Mouse (Mus musculus): ENCODE data around the gene Six3. TPM values are rescaled to one million over a fixed set of nuclear protein-coding genes. Genes with fewer than 3 reads are reported as not detected.

Six3 gene
- polyA plus RNA-seq, 1 experiment from 2014 or later = not detected

- ATAC-seq (ENCODE audit: insufficient read depth, low FRiP score, low read depth) = no peak
- no peaks in the 10 kb centered on the region for H3K4me1 ChIP-seq
- no peak overlapping the region for H3K27ac ChIP-seq
- H3K36me3 ChIP-seq = no peaks in the 10 kb centered on the region
- 58% methylated on average over 9 of the region's 9 CpGs for WGBS
- no peak overlapping the region for H3K4me2 ChIP-seq
- no peak overlapping the region for H3K9ac ChIP-seq
- no peaks in the 10 kb centered on the region for H3K9me3 ChIP-seq
- H3K27me3 ChIP-seq (replicated peaks) = peaks cover 30% of the 10 kb centered on the region
- H3K4me3 ChIP-seq (replicated peaks) = no peak overlapping the region
Measured at GRCm38 (mm10) chr17:85599520-85599919, 13.9 kb upstream of the Six3 start.

DNA sequence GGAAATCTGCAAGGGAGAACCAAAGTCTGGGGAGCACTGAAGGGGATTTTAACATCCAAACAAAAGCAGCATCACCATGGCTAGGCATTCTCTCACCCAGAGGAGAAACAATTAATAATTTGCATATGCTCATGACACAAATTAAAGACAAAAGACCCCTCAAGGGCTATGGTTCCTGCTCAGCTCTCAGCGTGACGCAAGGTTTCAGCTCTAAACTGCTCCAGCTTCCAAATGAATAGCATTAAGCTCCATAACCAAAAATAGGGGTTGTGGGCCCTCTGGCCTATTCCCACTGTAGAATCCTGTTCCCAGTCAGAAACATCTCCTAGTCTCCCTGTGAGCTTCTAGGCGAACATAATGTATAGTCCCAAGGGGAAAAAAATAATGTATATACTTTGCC is 6.9 kb upstream of the Six3 start:
- Histone ChIP-seq H3K36me3 (no peaks in the 10 kb centered on the region), H3K4me1 (0 out of 2 replicates have a peak, but pooled peaks cover 3% of the 10 kb centered on the region), H3K27ac (no peak overlapping the region), H3K4me2 (no peak overlapping the region), H3K4me3 (replicated peaks) (no peak overlapping the region), H3K9ac (no peak overlapping the region), H3K9me3 (no peaks in the 10 kb centered on the region), H3K27me3 (replicated peaks) (peaks cover 78% of the 10 kb centered on the region)
- WGBS = 9% methylated on average over 3 of the region's 3 CpGs
- no peak for ATAC-seq (ENCODE audit: insufficient read depth, low FRiP score, low read depth)

DNA sequence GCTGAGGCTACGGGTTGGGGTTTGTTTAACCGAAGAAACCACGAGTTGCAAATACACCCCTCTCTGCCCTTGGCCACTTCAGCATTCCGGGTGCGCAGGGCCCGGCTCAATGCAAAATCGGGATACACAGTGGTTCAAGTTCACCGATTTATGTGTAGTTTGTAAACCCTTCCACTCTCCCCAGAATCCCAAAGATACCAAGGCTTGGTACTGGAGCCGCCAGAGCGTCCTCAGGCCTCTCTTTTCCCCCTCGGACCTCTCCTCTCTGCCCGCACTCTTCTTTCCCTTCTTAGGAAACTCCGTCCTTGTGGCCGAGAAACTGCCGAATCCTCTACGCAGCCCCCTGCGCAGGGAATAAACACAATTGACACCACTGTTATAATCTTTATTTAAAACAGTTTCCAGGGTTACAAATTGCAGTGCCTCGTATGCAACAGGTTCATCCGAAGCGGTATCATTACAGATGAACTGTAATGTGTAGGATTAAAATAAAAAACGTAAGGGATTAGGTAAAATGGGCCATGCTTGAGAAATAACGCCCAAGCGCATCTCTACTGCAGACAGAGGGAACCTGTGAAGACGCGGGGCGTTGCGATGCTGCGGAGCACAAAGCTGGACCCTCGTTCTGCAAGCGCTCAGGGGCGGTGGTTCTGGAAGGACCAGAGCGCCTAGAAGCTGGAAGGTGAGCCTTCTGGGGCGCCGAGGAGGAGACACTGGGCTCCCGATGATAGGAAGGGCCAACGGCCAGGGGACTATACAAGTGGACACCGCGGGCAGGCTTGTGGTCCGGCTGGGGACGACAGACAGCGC is 5.6 kb upstream of the Six3 start:
- no peaks in the 10 kb centered on the region for H3K9me3 ChIP-seq
- no peak overlapping the region for H3K27ac ChIP-seq
- no peaks in the 10 kb centered on the region for H3K36me3 ChIP-seq
- peaks cover 82% of the 10 kb centered on the region for H3K27me3 ChIP-seq (replicated peaks)
- WGBS = 2% methylated on average over 41 of the region's 41 CpGs
- no peak for ATAC-seq (ENCODE audit: insufficient read depth, low FRiP score, low read depth)
- no peak overlapping the region for H3K4me3 ChIP-seq (replicated peaks)
- H3K4me1 ChIP-seq = 0 out of 2 replicates have a peak, but pooled peaks cover 3% of the 10 kb centered on the region
- no peak overlapping the region for H3K4me2 ChIP-seq
- H3K9ac ChIP-seq = no peak overlapping the region

DNA sequence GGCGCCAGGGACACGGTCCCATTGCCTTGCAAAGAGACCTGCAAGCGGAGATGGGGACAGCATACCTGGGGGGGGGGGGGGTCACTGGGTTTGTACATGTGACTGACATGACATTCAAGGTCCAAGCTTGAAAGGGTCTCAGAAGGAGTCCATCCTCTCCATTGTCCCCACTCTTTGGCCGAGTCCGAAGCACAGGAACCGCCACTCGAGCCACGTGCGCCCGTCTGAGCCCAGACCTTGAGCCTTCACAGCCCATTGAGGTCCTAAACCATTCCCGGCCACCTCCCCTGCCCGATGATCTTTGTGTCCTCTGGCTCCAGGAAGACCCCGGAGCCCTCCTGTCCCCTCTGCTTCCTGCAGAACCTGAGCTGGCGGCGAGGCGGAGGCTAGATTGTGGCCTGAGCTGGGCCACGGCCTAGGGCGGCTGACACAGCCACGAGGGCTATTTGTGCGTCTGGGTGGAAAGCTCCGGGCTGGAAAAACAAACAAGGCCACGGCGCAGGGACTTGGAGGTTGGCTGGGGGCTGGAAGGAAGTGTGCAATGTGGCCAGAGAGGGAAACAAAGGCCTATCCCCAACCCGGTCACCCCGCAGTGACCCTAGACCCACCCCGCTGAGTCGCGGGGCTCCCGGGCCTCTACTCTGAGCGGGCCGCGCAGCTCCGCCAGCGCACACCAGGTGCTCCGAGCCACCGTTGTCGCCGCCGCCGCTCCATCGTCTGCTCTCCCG is 4.9 kb upstream of the Six3 start:
- Histone ChIP-seq H3K4me2 (peak overlapping the region; percentile 2; the same call in 1 of the 2 replicates), H3K9ac (no peak overlapping the region), H3K4me3 (replicated peaks) (no peak overlapping the region), H3K36me3 (no peaks in the 10 kb centered on the region), H3K9me3 (no peaks in the 10 kb centered on the region), H3K27me3 (replicated peaks) (peaks cover 82% of the 10 kb centered on the region), H3K4me1 (0 out of 2 replicates have a peak, but pooled peaks cover 3% of the 10 kb centered on the region), H3K27ac (no peak overlapping the region)
- WGBS = 1% methylated on average over 42 of the region's 42 CpGs
- ATAC-seq (ENCODE audit: insufficient read depth, low FRiP score, low read depth) = no peak

- H3K9me3 ChIP-seq = no peaks in the 10 kb centered on the region
- WGBS = under 1% methylated on average over 13 of the region's 13 CpGs
- no peak overlapping the region for H3K9ac ChIP-seq
- peak overlapping the region; percentile 2; the same call in 1 of the 2 replicates for H3K4me2 ChIP-seq
- peaks cover 86% of the 10 kb centered on the region for H3K27me3 ChIP-seq (replicated peaks)
- H3K4me3 ChIP-seq (replicated peaks) = no peak overlapping the region
- H3K4me1 ChIP-seq = 0 out of 2 replicates have a peak, but pooled peaks cover 3% of the 10 kb centered on the region
- H3K36me3 ChIP-seq = no peaks in the 10 kb centered on the region
- ATAC-seq (ENCODE audit: insufficient read depth, low FRiP score, low read depth) = no peak
- H3K27ac ChIP-seq = no peak overlapping the region
Measured at GRCm38 (mm10) chr17:85609094-85609425, 4.3 kb upstream of the Six3 start.

GRCm38 (mm10) chr17:85609621-85610392 is 3.6 kb upstream of the Six3 start:
- Histone ChIP-seq H3K4me3 (replicated peaks) (no peak overlapping the region), H3K27ac (no peak overlapping the region), H3K9ac (no peak overlapping the region), H3K4me2 (no peak overlapping the region), H3K36me3 (no peaks in the 10 kb centered on the region), H3K4me1 (0 out of 2 replicates have a peak, but pooled peaks cover 3% of the 10 kb centered on the region), H3K9me3 (no peaks in the 10 kb centered on the region), H3K27me3 (replicated peaks) (peaks cover 87% of the 10 kb centered on the region)
- WGBS = 5% methylated on average over 13 of the region's 13 CpGs
- no peak for ATAC-seq (ENCODE audit: insufficient read depth, low FRiP score, low read depth)

- peaks cover 87% of the 10 kb centered on the region for H3K27me3 ChIP-seq (replicated peaks)
- H3K4me2 ChIP-seq = no peak overlapping the region
- no peak overlapping the region for H3K9ac ChIP-seq
- 0 out of 2 replicates have a peak, but pooled peaks cover 3% of the 10 kb centered on the region for H3K4me1 ChIP-seq
- WGBS = 3% methylated on average over 11 of the region's 11 CpGs
- no peak for ATAC-seq (ENCODE audit: insufficient read depth, low FRiP score, low read depth)
- no peak overlapping the region for H3K4me3 ChIP-seq (replicated peaks)
- no peak overlapping the region for H3K27ac ChIP-seq
- H3K9me3 ChIP-seq = no peaks in the 10 kb centered on the region
- no peaks in the 10 kb centered on the region for H3K36me3 ChIP-seq
Measured at GRCm38 (mm10) chr17:85610393-85611115, 2.9 kb upstream of the Six3 start.

DNA sequence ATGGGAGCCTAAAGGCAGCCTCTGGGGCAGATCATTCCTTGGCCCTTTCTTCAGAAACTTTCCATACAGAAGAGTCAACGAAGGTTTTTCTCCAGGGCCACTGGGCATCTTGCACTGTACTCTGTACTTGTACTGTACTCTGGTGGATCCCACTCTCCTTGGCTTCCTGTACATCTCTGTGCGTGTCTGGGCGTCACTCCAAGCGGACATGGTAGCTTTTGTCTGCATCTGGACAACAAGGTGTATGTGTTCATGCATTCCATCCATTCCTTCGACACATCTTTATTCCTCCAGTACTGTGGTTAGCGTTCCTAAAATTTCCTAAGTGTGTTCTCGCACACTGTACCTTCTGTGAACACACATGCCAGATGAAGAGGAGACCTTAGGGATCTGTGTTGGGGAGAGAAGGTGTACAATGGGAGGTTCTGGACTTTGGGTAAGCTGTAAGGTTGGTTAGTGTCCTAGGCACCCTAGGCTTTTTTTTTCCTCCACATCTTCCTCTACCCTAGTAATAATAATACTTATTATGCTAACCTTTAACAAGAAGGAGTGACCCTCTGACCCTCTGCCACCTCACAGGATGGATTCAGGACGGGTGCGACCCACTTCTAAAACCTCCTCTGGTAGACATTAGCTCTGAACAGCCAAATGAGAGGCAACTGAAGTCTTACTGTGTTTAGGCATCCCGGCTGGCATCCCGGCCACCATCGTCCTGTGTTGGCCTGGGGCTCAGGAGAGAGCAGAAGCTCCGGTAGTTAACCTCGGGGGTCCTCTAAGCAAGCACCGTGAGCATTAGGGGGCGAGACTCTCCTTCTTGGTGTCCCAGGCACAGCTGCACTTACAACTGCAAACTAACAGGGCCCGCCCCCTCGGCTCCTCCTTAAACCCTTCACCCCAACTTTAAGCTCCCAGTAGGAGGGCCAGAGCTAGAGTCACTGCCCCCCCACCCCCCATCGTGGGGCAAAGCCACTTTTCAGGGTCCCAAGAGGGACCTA is 1.6 kb upstream of the Six3 start:
- Histone ChIP-seq H3K9ac (no peak overlapping the region), H3K4me1 (0 out of 2 replicates have a peak, but pooled peaks cover 3% of the 10 kb centered on the region), H3K36me3 (no peaks in the 10 kb centered on the region), H3K27me3 (replicated peaks) (peaks cover 95% of the 10 kb centered on the region), H3K4me2 (no peak overlapping the region), H3K4me3 (replicated peaks) (no peak overlapping the region), H3K9me3 (no peaks in the 10 kb centered on the region), H3K27ac (no peak overlapping the region)
- 5% methylated on average over 19 of the region's 19 CpGs for whole genome bisulfite sequencing
- ATAC-seq (ENCODE audit: insufficient read depth, low FRiP score, low read depth) = no peak

DNA sequence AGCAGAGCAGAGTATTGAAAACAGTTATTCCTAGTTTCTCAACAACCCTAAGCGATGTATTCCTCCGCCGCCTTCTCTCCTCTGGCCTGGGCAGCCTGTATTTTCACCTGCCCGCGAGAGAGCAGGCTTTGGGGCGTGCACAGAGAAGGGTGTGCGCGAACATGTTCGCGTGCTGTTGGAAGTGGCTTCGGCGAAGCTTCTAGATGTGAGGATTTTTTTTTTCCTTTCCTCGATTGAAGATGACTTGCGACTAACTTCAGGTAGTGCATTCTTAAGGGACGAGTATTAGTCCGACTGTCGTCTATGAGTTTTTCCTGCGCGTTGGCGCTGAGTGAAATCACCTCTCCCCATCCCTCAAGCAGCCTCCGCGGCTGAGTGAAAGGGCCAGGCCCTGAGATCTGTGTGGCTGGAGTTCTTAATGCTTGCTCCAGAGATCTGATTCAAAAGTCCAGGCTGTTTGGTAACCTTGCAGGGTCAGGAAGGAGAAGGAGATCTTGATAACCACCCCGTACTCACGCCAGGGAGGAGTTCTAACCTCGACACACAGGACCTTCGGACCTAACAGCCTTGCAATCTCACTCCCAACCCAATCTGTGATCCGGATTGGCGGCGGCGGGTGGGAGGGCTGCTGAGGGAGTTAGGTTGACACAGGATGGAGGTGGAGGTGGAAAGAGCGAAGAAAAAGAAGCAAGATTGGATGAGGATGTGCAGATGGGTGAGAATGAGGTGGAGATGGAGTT is 712 bp upstream of the Six3 start:
- H3K4me1 ChIP-seq = peaks cover 7% of the 10 kb centered on the region; the same call in 1 of the 2 replicates
- no peak overlapping the region for H3K4me3 ChIP-seq (replicated peaks)
- peaks cover 100% of the 10 kb centered on the region for H3K27me3 ChIP-seq (replicated peaks)
- no peak overlapping the region for H3K27ac ChIP-seq
- H3K9ac ChIP-seq = no peak overlapping the region
- H3K36me3 ChIP-seq = no peaks in the 10 kb centered on the region
- no peak overlapping the region for H3K4me2 ChIP-seq
- no peaks in the 10 kb centered on the region for H3K9me3 ChIP-seq
- 1% methylated on average over 31 of the region's 31 CpGs for WGBS
- no peak for ATAC-seq (ENCODE audit: insufficient read depth, low FRiP score, low read depth)

All from stomach, embryonic 15.5 days (tissue).